8 mouse cellular contexts compared by ENCODE assay signal in the genomic region with DNA sequence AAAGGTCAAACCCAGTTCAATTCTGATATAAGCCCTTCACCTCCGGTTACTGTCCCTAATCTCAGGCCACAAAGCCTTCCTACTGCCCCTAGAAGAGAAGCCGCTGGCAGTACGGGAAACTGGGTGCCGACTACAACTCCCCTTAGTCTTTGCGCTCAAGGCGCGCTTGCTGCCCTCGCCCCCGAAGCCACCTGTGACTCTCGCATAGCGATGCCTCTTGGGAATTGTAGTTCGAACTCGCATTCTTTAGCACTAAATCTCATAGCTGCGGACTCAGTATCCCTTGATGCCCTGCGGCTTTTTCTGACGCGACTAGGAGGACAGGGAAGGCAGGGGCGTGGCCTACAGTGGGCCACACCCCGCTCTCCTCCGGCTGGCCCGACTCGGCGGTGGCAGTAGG. TPM values are rescaled to one million over a fixed set of nuclear protein-coding genes. Genes with fewer than 3 reads are reported as not detected.
DNase-seq lines count a peak whose midpoint lies in the region; ATAC-seq lines count a peak whose summit lies in the region.

A gene (plus strand): TSS at position 347 of the 400 bp plus-strand sequence.

- peak within 1 kb of the TSS; percentile 70 to 85 for H3K4me3 ChIP-seq in heart, embryonic 14.5 days (ENCODE audit: control insufficient read depth in 1 of 2, insufficient read depth in 1 of 2, low read depth in 1 of 2, low read length in 2 of 2)
- H3K4me3 ChIP-seq in liver, embryonic 13.5 days (replicated peaks): peak within 1 kb of the TSS; percentile 96

- DNase-seq in CD8-positive naive resting alpha-beta T cell, adult 2 months (ENCODE audit: low read depth in 2 of 2, low spot score in 2 of 2): peak; percentile 93 to 94
- peak; percentile 97 for DNase-seq in c-Kit-negative CD71-positive TER-119-positive erythroid progenitor cells, embryonic 14.5 days (ENCODE audit: low read depth, low spot score)
- peak; percentile 99 for DNase-seq in fibroblast of lung, adult 2 months (ENCODE audit: low read depth)
- DNase-seq in kidney, postnatal 14 days: peak; percentile 99
- peak; percentile 95 for DNase-seq in liver, embryonic 13.5 days
- DNase-seq in neural tube, embryonic 10.5 days (ENCODE audit: extremely low spot score, low spot score): peak; percentile 91
- DNase-seq in telencephalon, adult 2 months (ENCODE audit: low read depth, low spot score): peak; percentile 99

- peaks cover 13 to 28% of the 10 kb centered on the region in 2 experiments for H3K4me1 ChIP-seq in heart, embryonic 14.5 days (ENCODE audit: control insufficient read depth in 2 of 2, insufficient read depth in 2 of 2, low read length in 2 of 2)
- peaks cover 58% of the 10 kb centered on the region for H3K4me1 ChIP-seq in liver, embryonic 13.5 days (replicated peaks)

- peaks cover 27% of the 10 kb centered on the region for H3K36me3 ChIP-seq in heart, embryonic 14.5 days (ENCODE audit: control insufficient read depth, insufficient read depth, low read length)
- H3K36me3 ChIP-seq in liver, embryonic 13.5 days: peaks cover 42% of the 10 kb centered on the region

- WGBS in heart, embryonic 14.5 days: under 1% methylated on average over 22 of the region's 23 CpGs
- 1% methylated on average over 23 of the region's 23 CpGs for WGBS in liver, embryonic 13.5 days (ENCODE audit: insufficient replicate concordance)

- H3K4me2 ChIP-seq in heart, embryonic 14.5 days (ENCODE audit: low read length): peak within 1 kb of the TSS; percentile 76
- peak within 1 kb of the TSS; percentile 92 for H3K4me2 ChIP-seq in liver, embryonic 13.5 days

- peak within 1 kb of the TSS; percentile 85 for H3K9ac ChIP-seq in heart, embryonic 14.5 days (ENCODE audit: low read length)
- peak within 1 kb of the TSS; percentile 97 for H3K9ac ChIP-seq in liver, embryonic 13.5 days

- peak; percentile 90 for ATAC-seq in heart, embryonic 14.5 days (ENCODE audit: insufficient number of reproducible peaks, insufficient read depth, low FRiP score, low read depth)
- ATAC-seq in liver, embryonic 13.5 days (ENCODE audit: low read depth): peak; percentile 80

- H3K9me3 ChIP-seq in heart, embryonic 14.5 days (ENCODE audit: control insufficient read depth, low read length): no peaks in the 10 kb centered on the region
- no peaks in the 10 kb centered on the region for H3K9me3 ChIP-seq in liver, embryonic 13.5 days (replicated peaks)

- H3K27me3 ChIP-seq in heart, embryonic 14.5 days (ENCODE audit: control insufficient read depth, insufficient read depth, low read length): no peaks in the 10 kb centered on the region
- no peaks in the 10 kb centered on the region for H3K27me3 ChIP-seq in liver, embryonic 13.5 days

- H3K27ac ChIP-seq in heart, embryonic 14.5 days (replicated peaks in 1 of 2; ENCODE audit: control insufficient read depth in 1 of 2, insufficient read depth in 1 of 2, low read depth in 2 of 2, low read length in 2 of 2): peak within 1 kb of the TSS; percentile 91 to 97
- peak within 1 kb of the TSS; percentile 99 for H3K27ac ChIP-seq in liver, embryonic 13.5 days

RNA-seq across cellular contexts. Expression of the gene that starts here (rescaled TPM):
- 24.8 and 29.1 TPM in 2 replicates for polyA plus RNA-seq in heart, embryonic 14.5 days (2014; fragmentation: Nextera tagmentation; extraction: Ambion mirVana)
- 25.7 and 27.0 TPM in 2 replicates for polyA plus RNA-seq in liver, embryonic 13.5 days (2015; fragmentation: Nextera tagmentation; extraction: Ambion mirVana)

Comparison
In these comparisons a context has a peak if more than half of its experiments do, and no peak if none do; other contexts are left out.
1. Peak in every context shown above with its lines: DNase-seq, ATAC-seq, H3K4me3 ChIP-seq and H3K27ac ChIP-seq.